Mouse (Mus musculus): ENCODE results near the gene Ufc1. TPM values are rescaled to one million over a fixed set of nuclear protein-coding genes. Genes with fewer than 3 reads are reported as not detected.

Ufc1 gene
- 19.1 and 20.0 TPM in 2 replicates for polyA plus RNA-seq (2012; rRNA removed)

DNA sequence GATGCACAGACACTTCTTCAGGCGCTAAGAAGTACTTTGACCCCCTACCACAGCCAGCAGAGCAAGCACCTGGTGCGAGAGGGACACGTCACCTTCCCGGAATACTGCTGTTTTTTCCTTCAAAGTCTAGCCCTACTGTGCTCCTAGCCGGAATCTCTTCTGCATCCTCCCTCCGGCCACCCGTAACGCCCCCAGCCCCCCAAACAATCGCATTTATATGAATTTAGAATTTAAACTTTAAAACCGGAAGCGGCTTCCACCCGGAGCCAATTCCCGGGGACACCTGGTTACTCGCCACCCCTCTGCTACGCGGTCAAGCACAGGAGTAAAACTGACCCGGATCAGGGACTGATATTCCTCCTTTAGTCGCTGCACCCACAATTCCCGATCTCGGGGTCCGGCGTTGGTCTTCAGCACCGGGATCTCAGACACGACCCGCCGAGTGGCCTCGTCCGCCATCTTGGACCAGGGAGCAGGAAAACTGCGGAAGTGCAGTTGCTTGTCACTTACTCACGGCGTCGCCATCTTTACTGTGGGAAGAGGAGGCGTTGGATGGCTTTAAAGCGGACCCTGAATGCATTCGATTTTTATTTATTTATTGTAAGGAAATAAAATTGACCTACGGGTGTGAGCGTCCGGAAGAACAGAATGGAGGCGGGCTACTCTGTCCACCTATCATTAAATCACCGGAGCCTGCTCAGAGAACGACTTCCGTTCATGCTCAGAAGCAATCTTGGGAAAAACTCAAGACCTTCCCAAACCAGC lies at the start of gene Ufc1:
Ufc1 (minus strand) TSS at position 727 of the 765 bp plus-strand sequence.
- Histone ChIP-seq H3K36me3 (ENCODE audit: control insufficient read depth, insufficient read depth, low read length) (no peaks in the 10 kb centered on the region), H3K4me1 (ENCODE audit: control insufficient read depth, insufficient read depth, low read length) (no peaks in the 10 kb centered on the region), H3K27ac (ENCODE audit: control insufficient read depth, insufficient read depth, low read depth, low read length) (peak within 1 kb of the TSS; percentile 98), H3K27me3 (ENCODE audit: control insufficient read depth, insufficient read depth, low read length) (no peaks in the 10 kb centered on the region), H3K4me3 (ENCODE audit: control insufficient read depth, low read depth, low read length) (peak within 1 kb of the TSS; percentile 100)
- TF ChIP-seq CTCF (IDR thresholded peaks at IDR 0.05; ENCODE audit: control insufficient read depth, insufficient read depth, insufficient replicate concordance, low read depth, low read length) (no peak), POLR2A (IDR thresholded peaks at IDR 0.05; ENCODE audit: control insufficient read depth, low read depth, low read length) (peak; percentile 68)

DNA sequence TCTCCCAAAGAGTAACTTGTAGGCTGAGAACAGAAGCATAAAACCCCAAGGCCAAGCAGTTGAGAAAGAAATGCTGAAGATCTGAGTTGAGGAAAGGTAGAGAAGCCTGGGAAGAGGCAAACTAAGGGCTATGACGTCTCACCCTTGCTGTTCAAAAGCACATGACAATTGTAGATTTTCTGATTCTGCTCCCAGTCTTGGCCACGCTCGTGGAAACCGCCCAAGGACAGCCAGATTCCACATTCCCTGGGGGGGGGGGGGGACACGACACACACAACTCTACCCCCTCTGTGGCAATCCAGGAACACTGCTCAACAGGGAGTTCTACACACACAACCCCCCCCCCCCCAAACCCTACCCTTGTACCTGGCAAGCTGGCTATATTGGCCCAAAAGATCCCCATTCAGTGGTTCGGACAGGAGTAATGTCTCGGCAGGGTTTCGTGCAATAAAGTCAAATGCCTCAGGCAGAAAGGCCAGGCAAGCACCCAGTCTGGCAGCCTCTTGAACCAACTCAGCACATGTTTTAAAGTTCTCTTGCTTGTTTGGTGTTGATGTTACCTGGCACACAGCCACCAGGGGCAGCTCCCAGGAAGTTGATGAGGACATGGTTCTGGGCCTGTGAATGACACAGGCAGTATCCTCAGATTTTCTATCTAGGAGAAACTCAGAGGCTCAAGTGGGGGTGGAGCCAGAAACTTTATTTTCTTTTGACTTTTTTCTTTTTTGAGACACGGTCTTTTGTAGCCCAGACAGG lies 49.3 kb upstream of the Ufc1 start:
- Histone ChIP-seq H3K27ac (ENCODE audit: control insufficient read depth, insufficient read depth, low read depth, low read length) (no peak overlapping the region), H3K36me3 (ENCODE audit: control insufficient read depth, insufficient read depth, low read length) (no peaks in the 10 kb centered on the region), H3K4me3 (ENCODE audit: control insufficient read depth, low read depth, low read length) (peak overlapping the region; percentile 93), H3K4me1 (ENCODE audit: control insufficient read depth, insufficient read depth, low read length) (peaks cover 7% of the 10 kb centered on the region), H3K27me3 (ENCODE audit: control insufficient read depth, insufficient read depth, low read length) (no peaks in the 10 kb centered on the region)
- TF ChIP-seq CTCF (IDR thresholded peaks at IDR 0.05; ENCODE audit: control insufficient read depth, insufficient read depth, insufficient replicate concordance, low read depth, low read length) (no peak), POLR2A (IDR thresholded peaks at IDR 0.05; ENCODE audit: control insufficient read depth, low read depth, low read length) (no peak)

DNA sequence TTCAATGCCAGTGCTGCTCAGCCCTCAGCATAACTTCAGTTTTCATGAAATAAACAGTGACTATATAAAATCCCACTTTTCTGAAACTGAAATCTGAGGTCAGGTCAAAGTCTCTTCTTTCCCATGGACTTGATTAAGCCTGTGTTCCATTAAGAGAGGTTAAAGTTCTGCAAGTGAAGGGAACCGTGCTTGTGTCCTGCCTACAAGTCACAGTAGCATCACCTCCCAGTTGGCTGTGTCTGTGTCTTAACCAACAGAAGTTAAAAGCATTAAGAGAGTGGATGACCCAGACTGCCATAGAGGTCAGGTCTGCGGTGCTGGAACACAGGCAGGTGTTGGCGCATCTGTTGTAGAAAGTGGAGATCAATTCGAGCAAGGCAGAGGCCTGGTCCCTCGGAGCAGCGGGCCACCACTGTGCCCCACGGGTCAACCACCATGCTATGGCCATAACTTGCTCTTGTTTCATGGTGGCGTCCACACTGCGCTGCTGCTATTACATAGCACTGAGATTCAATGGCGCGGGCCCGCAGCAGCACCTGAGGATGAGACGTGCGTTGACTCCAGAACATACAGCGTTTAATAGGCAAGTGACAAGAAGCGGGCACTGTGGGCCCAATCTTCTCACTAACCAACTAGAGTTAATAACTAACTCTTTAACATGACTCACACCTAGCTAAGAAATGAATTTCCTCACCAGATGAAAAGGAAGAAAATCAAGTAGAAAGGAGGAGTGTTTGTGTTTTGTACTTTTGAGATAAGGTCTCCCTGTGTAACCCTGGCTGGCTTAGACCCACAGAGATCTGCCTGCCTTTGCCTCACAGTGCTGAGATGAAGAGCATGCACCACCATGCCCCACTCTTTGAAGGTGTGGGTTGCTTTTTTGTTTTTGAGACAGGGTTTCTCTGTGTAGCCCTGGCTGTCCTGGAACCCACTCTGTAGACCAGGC lies 47.7 kb upstream of the Ufc1 start:
- TF ChIP-seq POLR2A (IDR thresholded peaks at IDR 0.05; ENCODE audit: control insufficient read depth, low read depth, low read length), result 0 out of 2 replicates have a peak, but pooled peaks have one; percentile 26
- no peak for TF ChIP-seq CTCF (IDR thresholded peaks at IDR 0.05; ENCODE audit: control insufficient read depth, insufficient read depth, insufficient replicate concordance, low read depth, low read length)
- no peak overlapping the region for H3K4me3 ChIP-seq (ENCODE audit: control insufficient read depth, low read depth, low read length)
- H3K27ac ChIP-seq (ENCODE audit: control insufficient read depth, insufficient read depth, low read depth, low read length), result no peak overlapping the region
- H3K27me3 ChIP-seq (ENCODE audit: control insufficient read depth, insufficient read depth, low read length), result no peaks in the 10 kb centered on the region
- H3K4me1 ChIP-seq (ENCODE audit: control insufficient read depth, insufficient read depth, low read length), result peaks cover 10% of the 10 kb centered on the region
- peaks cover 4% of the 10 kb centered on the region; the same call in 1 of the 2 replicates for H3K36me3 ChIP-seq (ENCODE audit: control insufficient read depth, insufficient read depth, low read length)

DNA sequence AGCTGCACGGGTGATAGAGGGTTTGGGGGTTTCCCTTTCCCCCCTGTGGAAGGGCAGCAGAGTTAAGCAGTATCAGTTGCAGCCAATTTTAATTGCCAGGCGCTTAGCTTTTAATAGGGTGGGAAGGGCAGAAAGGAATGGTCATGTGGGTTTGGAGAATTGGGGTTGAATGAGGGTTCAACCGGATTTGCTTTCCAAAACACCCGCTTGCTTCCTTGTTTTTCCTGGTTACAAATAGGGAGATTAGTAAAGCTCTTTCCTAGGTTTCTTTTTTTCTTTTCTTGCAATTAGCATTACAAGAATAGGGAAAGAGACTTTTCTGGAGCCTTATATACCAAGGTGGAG lies 35.4 kb upstream of the Ufc1 start:
- TF ChIP-seq CTCF (IDR thresholded peaks at IDR 0.05; ENCODE audit: control insufficient read depth, insufficient read depth, insufficient replicate concordance, low read depth, low read length), result no peak
- no peak for TF ChIP-seq POLR2A (IDR thresholded peaks at IDR 0.05; ENCODE audit: control insufficient read depth, low read depth, low read length)
- H3K4me3 ChIP-seq (ENCODE audit: control insufficient read depth, low read depth, low read length), result peak overlapping the region; percentile 92
- H3K4me1 ChIP-seq (ENCODE audit: control insufficient read depth, insufficient read depth, low read length), result peaks cover 8% of the 10 kb centered on the region
- H3K27me3 ChIP-seq (ENCODE audit: control insufficient read depth, insufficient read depth, low read length), result no peaks in the 10 kb centered on the region
- no peaks in the 10 kb centered on the region for H3K36me3 ChIP-seq (ENCODE audit: control insufficient read depth, insufficient read depth, low read length)
- peak overlapping the region; percentile 73 for H3K27ac ChIP-seq (ENCODE audit: control insufficient read depth, insufficient read depth, low read depth, low read length)

DNA sequence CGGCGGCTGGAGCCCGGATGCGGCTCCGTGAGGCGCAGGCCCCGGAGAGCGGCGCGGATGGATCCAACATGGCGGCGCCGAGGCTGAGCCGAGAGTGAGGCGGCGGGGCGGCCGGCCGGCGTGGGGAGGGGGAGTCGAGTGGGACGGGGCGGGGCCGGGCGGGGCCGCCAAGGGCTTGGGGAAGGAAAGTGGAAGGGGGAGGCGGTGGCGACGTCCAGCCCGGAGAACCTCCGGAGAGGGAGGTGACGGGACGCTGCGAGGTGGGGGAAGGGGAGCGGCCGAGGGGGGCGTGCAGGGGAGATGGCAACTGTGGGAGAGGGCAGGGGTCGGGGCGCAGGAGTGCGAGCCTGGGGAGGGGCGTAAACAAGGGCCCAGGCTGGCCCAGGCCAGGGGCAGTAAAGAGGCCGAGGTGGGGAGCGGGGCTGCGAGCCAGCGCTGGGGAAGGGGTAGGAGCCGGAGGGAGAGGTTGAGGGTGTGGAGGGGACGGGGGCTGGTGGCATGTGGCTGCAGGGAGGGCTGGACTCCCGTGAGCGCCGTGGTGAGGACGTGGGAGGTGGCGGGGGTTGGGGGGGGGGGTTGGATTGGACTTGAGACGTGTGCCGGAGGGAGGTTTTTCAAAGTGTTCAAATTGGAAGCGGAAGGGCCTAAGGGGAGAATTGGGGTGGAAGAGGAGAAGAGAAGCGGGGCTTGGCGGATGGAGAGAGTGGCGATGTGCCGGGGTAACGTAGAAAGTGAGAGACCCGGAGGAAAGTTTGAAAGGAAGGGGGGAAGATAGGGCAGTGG lies 34.8 kb upstream of the Ufc1 start:
- peak overlapping the region; percentile 73 for H3K27ac ChIP-seq (ENCODE audit: control insufficient read depth, insufficient read depth, low read depth, low read length)
- no peak for TF ChIP-seq CTCF (IDR thresholded peaks at IDR 0.05; ENCODE audit: control insufficient read depth, insufficient read depth, insufficient replicate concordance, low read depth, low read length)
- TF ChIP-seq POLR2A (IDR thresholded peaks at IDR 0.05; ENCODE audit: control insufficient read depth, low read depth, low read length), result peak; percentile 17; the same call in 1 of the 2 replicates
- no peaks in the 10 kb centered on the region for H3K36me3 ChIP-seq (ENCODE audit: control insufficient read depth, insufficient read depth, low read length)
- peaks cover 8% of the 10 kb centered on the region for H3K4me1 ChIP-seq (ENCODE audit: control insufficient read depth, insufficient read depth, low read length)
- H3K4me3 ChIP-seq (ENCODE audit: control insufficient read depth, low read depth, low read length), result peak overlapping the region; percentile 92
- H3K27me3 ChIP-seq (ENCODE audit: control insufficient read depth, insufficient read depth, low read length), result no peaks in the 10 kb centered on the region

- H3K27ac ChIP-seq (ENCODE audit: control insufficient read depth, insufficient read depth, low read depth, low read length), result peak within 1 kb of the TSS; percentile 96
- peak within 1 kb of the TSS; percentile 92 for H3K4me3 ChIP-seq (ENCODE audit: control insufficient read depth, low read depth, low read length)
- peaks cover 8% of the 10 kb centered on the region for H3K4me1 ChIP-seq (ENCODE audit: control insufficient read depth, insufficient read depth, low read length)
- TF ChIP-seq CTCF (IDR thresholded peaks at IDR 0.05; ENCODE audit: control insufficient read depth, insufficient read depth, insufficient replicate concordance, low read depth, low read length) (no peak), POLR2A (IDR thresholded peaks at IDR 0.05; ENCODE audit: control insufficient read depth, low read depth, low read length) (peak; percentile 52)
- no peaks in the 10 kb centered on the region for H3K36me3 ChIP-seq (ENCODE audit: control insufficient read depth, insufficient read depth, low read length)
- no peaks in the 10 kb centered on the region for H3K27me3 ChIP-seq (ENCODE audit: control insufficient read depth, insufficient read depth, low read length)
Observed at GRCm38 (mm10) chr1:171328839-171329432, 34.1 kb upstream of the Ufc1 start, which contains the start of gene Dedd. Gene Dedd, plus strand, starts transcription at chr1:171329145.
